ENCODE assay signal across 8 mouse cellular contexts in the genomic region with DNA sequence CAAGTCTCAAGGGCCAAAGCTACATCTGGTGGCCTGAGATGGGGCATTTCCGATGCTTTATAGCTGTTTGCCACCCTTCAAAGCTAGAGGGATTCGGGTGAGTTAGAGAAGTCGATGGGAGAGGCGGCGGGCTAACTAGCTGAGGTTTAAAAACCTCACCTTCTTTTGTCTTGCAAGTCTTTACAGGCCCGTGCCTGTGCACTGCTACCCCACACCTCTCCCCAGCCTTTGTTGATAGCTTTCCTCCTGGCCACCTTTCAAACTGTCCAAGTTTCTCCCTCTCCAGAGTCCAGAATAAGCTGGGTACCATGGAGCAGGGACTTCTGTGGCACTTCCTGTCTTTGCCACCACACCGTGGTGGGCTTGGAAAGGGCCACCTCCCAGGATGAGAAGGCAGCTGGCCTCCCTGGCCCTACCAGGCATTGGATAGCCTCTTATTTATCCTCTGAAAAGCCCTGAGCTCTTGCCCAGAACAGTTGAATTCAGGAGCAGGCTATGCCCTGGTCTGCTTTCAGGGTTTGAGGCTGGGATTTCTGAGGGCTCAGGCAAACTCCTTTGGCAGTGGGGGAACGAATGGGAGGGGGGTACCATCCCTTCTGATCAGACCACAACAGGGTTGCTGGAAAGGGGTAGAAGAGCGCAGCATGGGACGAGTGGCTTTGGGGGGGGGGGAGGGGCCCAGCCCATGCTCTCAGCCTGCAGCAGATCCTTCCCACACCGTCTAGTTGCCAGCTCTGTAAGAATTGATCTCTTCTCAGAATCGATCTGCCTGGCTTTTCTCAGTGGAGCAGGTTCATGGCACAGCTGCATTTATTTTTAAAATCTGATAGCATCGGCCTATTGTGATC. TPM values are rescaled to one million over a fixed set of nuclear protein-coding genes. Genes with fewer than 3 reads are reported as not detected.
A peak's percentile ranks its signal among the peaks of the same experiment; 100 is the strongest.
DNase-seq lines count a peak whose midpoint lies in the region; ATAC-seq and TF ChIP-seq lines count a peak whose summit lies in the region.

No protein-coding gene starts in this region.

- DNase-seq in lung, adult 2 months: no peak
- peak; percentile 51 for DNase-seq in midbrain, postnatal 0 days (ENCODE audit: low spot score)
- DNase-seq in frontal cortex, adult 2 months (ENCODE audit: extremely low spot score in 1 of 2, low spot score in 1 of 2): no peak
- DNase-seq in yolk sac, embryonic 10.5 days (ENCODE audit: low spot score): no peak

- no peaks in the 10 kb centered on the region for H3K27me3 ChIP-seq in lung, embryonic 16.5 days (ENCODE audit: control insufficient read depth, insufficient read depth, low read depth, low read length)
- H3K27me3 ChIP-seq in embryonic facial prominence, embryonic 15.5 days: no peaks in the 10 kb centered on the region
- H3K27me3 ChIP-seq in intestine, embryonic 16.5 days (replicated peaks; ENCODE audit: control insufficient read depth, insufficient read depth, low read length): no peaks in the 10 kb centered on the region
- no peaks in the 10 kb centered on the region for H3K27me3 ChIP-seq in midbrain, postnatal 0 days (ENCODE audit: insufficient read depth, low read length)

- WGBS in lung, embryonic 16.5 days: 32% methylated on average over 13 of the region's 13 CpGs
- WGBS in lung, adult 2 months: 44% methylated on average over 13 of the region's 13 CpGs
- 15% methylated on average over 13 of the region's 13 CpGs for whole genome bisulfite sequencing in embryonic facial prominence, embryonic 15.5 days
- 47% methylated on average over 13 of the region's 13 CpGs for WGBS in intestine, embryonic 16.5 days
- WGBS in midbrain, postnatal 0 days: 11% methylated on average over 12 of the region's 13 CpGs

- peak overlapping the region; percentile 94 for H3K27ac ChIP-seq in lung, embryonic 16.5 days (ENCODE audit: low read length)
- peak overlapping the region; percentile 83 for H3K27ac ChIP-seq in embryonic facial prominence, embryonic 15.5 days (replicated peaks)
- no peak overlapping the region for H3K27ac ChIP-seq in intestine, embryonic 16.5 days (ENCODE audit: low read length)
- peak overlapping the region; percentile 68 for H3K27ac ChIP-seq in midbrain, postnatal 0 days (ENCODE audit: low read depth, low read length)

- ATAC-seq in lung, embryonic 16.5 days (ENCODE audit: low read depth): no peak
- ATAC-seq in embryonic facial prominence, embryonic 15.5 days (ENCODE audit: insufficient number of reproducible peaks, low FRiP score, low TSS enrichment, low read depth): no peak
- no peak for ATAC-seq in intestine, embryonic 16.5 days
- peak; percentile 13; the same call in 1 of the 2 replicates for ATAC-seq in midbrain, postnatal 0 days (ENCODE audit: low FRiP score)
- ATAC-seq in cerebellum, adult (ENCODE audit: insufficient number of reproducible peaks, low FRiP score, low TSS enrichment): no peak

- peak overlapping the region; percentile 61 for H3K9ac ChIP-seq in lung, embryonic 16.5 days (ENCODE audit: low read length)
- 0 out of 2 replicates have a peak overlapping the region, but pooled peaks have one; percentile 4 for H3K9ac ChIP-seq in embryonic facial prominence, embryonic 15.5 days
- H3K9ac ChIP-seq in intestine, embryonic 16.5 days (ENCODE audit: low read depth, low read length): peak overlapping the region; percentile 54
- H3K9ac ChIP-seq in midbrain, postnatal 0 days (replicated peaks; ENCODE audit: low read length, poor library complexity, severe bottlenecking): peak overlapping the region; percentile 30; the same call in 1 of the 2 replicates

- no peaks in the 10 kb centered on the region for H3K9me3 ChIP-seq in lung, embryonic 16.5 days (ENCODE audit: control insufficient read depth, low read length)
- H3K9me3 ChIP-seq in embryonic facial prominence, embryonic 15.5 days (replicated peaks): no peaks in the 10 kb centered on the region
- no peaks in the 10 kb centered on the region for H3K9me3 ChIP-seq in intestine, embryonic 16.5 days (ENCODE audit: control insufficient read depth, low read length)
- H3K9me3 ChIP-seq in midbrain, postnatal 0 days (ENCODE audit: low read length): no peaks in the 10 kb centered on the region

- peak overlapping the region; percentile 63; the same call in 1 of the 2 replicates for H3K4me2 ChIP-seq in lung, embryonic 16.5 days (ENCODE audit: low read depth, low read length)
- H3K4me2 ChIP-seq in embryonic facial prominence, embryonic 15.5 days (replicated peaks): peak overlapping the region; percentile 50
- H3K4me2 ChIP-seq in intestine, embryonic 16.5 days (ENCODE audit: low read depth, low read length): no peak overlapping the region
- H3K4me2 ChIP-seq in midbrain, postnatal 0 days (ENCODE audit: low read depth, low read length, poor library complexity, severe bottlenecking): peak overlapping the region; percentile 47

- peaks cover 75% of the 10 kb centered on the region for H3K4me1 ChIP-seq in lung, embryonic 16.5 days (replicated peaks; ENCODE audit: control insufficient read depth, insufficient read depth, low read length)
- H3K4me1 ChIP-seq in lung, adult 2 months (ENCODE audit: control insufficient read depth, insufficient read depth, low read length): peaks cover 30% of the 10 kb centered on the region
- peaks cover 86% of the 10 kb centered on the region for H3K4me1 ChIP-seq in embryonic facial prominence, embryonic 15.5 days
- H3K4me1 ChIP-seq in intestine, embryonic 16.5 days (ENCODE audit: control insufficient read depth, insufficient read depth, low read length): peaks cover 65% of the 10 kb centered on the region
- peaks cover 48% of the 10 kb centered on the region for H3K4me1 ChIP-seq in midbrain, postnatal 0 days (ENCODE audit: insufficient read depth, low read length)

- TF ChIP-seq POLR2A in lung, adult 2 months (IDR thresholded peaks at IDR 0.05; ENCODE audit: borderline replicate concordance, extremely low read depth, low read depth, low read length): no peak

- no peaks in the 10 kb centered on the region for H3K36me3 ChIP-seq in lung, embryonic 16.5 days (ENCODE audit: control insufficient read depth, insufficient read depth, low read length)
- no peaks in the 10 kb centered on the region for H3K36me3 ChIP-seq in embryonic facial prominence, embryonic 15.5 days
- no peaks in the 10 kb centered on the region for H3K36me3 ChIP-seq in intestine, embryonic 16.5 days (ENCODE audit: control insufficient read depth, insufficient read depth, low read length)
- no peaks in the 10 kb centered on the region for H3K36me3 ChIP-seq in midbrain, postnatal 0 days (ENCODE audit: insufficient read depth, low read length)

- TF ChIP-seq CTCF in lung, adult 2 months (IDR thresholded peaks at IDR 0.05; ENCODE audit: insufficient read depth, low read length): no peak
- TF ChIP-seq CTCF in midbrain, postnatal 0 days (IDR thresholded peaks at IDR 0.05): no peak

- no peak overlapping the region for H3K4me3 ChIP-seq in lung, embryonic 16.5 days (ENCODE audit: low read length)
- no peak overlapping the region for H3K4me3 ChIP-seq in lung, adult 2 months (replicated peaks; ENCODE audit: extremely low read depth, low read depth, low read length)
- H3K4me3 ChIP-seq in embryonic facial prominence, embryonic 15.5 days (replicated peaks): no peak overlapping the region
- no peak overlapping the region for H3K4me3 ChIP-seq in intestine, embryonic 16.5 days (ENCODE audit: low read length)
- H3K4me3 ChIP-seq in midbrain, postnatal 0 days (ENCODE audit: low read depth, low read length): no peak overlapping the region

RNA-seq across cellular contexts. Expression of gene Trim8, which starts 28.3 kb away (rescaled TPM):
- polyA plus RNA-seq in lung, embryonic 16.5 days (2015; fragmentation: Nextera tagmentation; extraction: Ambion mirVana): 22.4 and 24.9 TPM in 2 replicates
- 87.2 and 115 TPM in 2 replicates for polyA plus RNA-seq in lung, adult 2 months (2012; rRNA removed)
- 20.7 and 21.7 TPM in 2 replicates for polyA plus RNA-seq in embryonic facial prominence, embryonic 15.5 days (2015; fragmentation: Nextera tagmentation; extraction: Ambion mirVana)
- 10.1 and 13.7 TPM in 2 replicates for polyA plus RNA-seq in intestine, embryonic 16.5 days (2015; fragmentation: Nextera tagmentation; extraction: Ambion mirVana)
- 96.6 and 103 TPM in 2 replicates for total RNA-seq in midbrain, postnatal 0 days (2014; rRNA removed)
- polyA plus RNA-seq in midbrain, postnatal 0 days (2015; fragmentation: Nextera tagmentation; extraction: Ambion mirVana): 27.8 and 30.4 TPM in 2 replicates
- 58.6 and 60.6 TPM in 2 replicates for polyA plus RNA-seq in frontal cortex, adult 2 months (2012; rRNA removed)

RNA-seq across cellular contexts. Expression of gene Arl3, which starts 43.2 kb away (rescaled TPM):
- polyA plus RNA-seq in lung, embryonic 16.5 days (2015; fragmentation: Nextera tagmentation; extraction: Ambion mirVana): 113 and 118 TPM in 2 replicates
- polyA plus RNA-seq in lung, adult 2 months (2012; rRNA removed): 21.5 and 27.1 TPM in 2 replicates
- polyA plus RNA-seq in embryonic facial prominence, embryonic 15.5 days (2015; fragmentation: Nextera tagmentation; extraction: Ambion mirVana): 149 TPM in 2 replicates
- polyA plus RNA-seq in intestine, embryonic 16.5 days (2015; fragmentation: Nextera tagmentation; extraction: Ambion mirVana): 53.9 and 64.5 TPM in 2 replicates
- total RNA-seq in midbrain, postnatal 0 days (2014; rRNA removed): 94.5 and 109 TPM in 2 replicates
- 192 and 194 TPM in 2 replicates for polyA plus RNA-seq in midbrain, postnatal 0 days (2015; fragmentation: Nextera tagmentation; extraction: Ambion mirVana)
- polyA plus RNA-seq in frontal cortex, adult 2 months (2012; rRNA removed): 249 and 253 TPM in 2 replicates

RNA-seq across cellular contexts. Expression of gene Sfxn2, which starts 43.3 kb away (rescaled TPM):
- 24.6 and 28.4 TPM in 2 replicates for polyA plus RNA-seq in lung, embryonic 16.5 days (2015; fragmentation: Nextera tagmentation; extraction: Ambion mirVana)
- polyA plus RNA-seq in lung, adult 2 months (2012; rRNA removed): 3.8 and 6.5 TPM in 2 replicates
- polyA plus RNA-seq in embryonic facial prominence, embryonic 15.5 days (2015; fragmentation: Nextera tagmentation; extraction: Ambion mirVana): 21.8 and 21.9 TPM in 2 replicates
- polyA plus RNA-seq in intestine, embryonic 16.5 days (2015; fragmentation: Nextera tagmentation; extraction: Ambion mirVana): 16.7 and 18.1 TPM in 2 replicates
- 5.9 and 6.0 TPM in 2 replicates for total RNA-seq in midbrain, postnatal 0 days (2014; rRNA removed)
- polyA plus RNA-seq in midbrain, postnatal 0 days (2015; fragmentation: Nextera tagmentation; extraction: Ambion mirVana): 9.5 and 9.8 TPM in 2 replicates
- 6.0 and 7.5 TPM in 2 replicates for polyA plus RNA-seq in frontal cortex, adult 2 months (2012; rRNA removed)

Comparison
In these comparisons a context has a peak if more than half of its experiments do, and no peak if none do; other contexts are left out.
1. H3K9ac ChIP-seq: peak in every context shown above with its lines; median percentile 61 in lung, embryonic 16.5 days; 54 in intestine, embryonic 16.5 days; 30 in midbrain, postnatal 0 days; 4 in embryonic facial prominence, embryonic 15.5 days.